Mouse (Mus musculus) spleen, adult 2 months (tissue): ENCODE measurements around the gene Psap.

ENCODE experiments used
- CTCF ChIP-seq: fragments of 200-500 bp; IDR thresholded peaks from 2 replicates; pipeline ENCODE4 v1.5.1; 2011; ENCODE audit warnings: mild to moderate bottlenecking, inconsistent platforms; ENCODE audit not compliant: insufficient read depth, insufficient read length, insufficient replicate concordance; ENCODE audit errors: extremely low read depth
- POLR2A ChIP-seq: fragments of 200-500 bp; IDR thresholded peaks from 2 replicates; pipeline ENCODE4 v1.6.1; 2011; ENCODE audit warnings: low read depth, low read length, inconsistent platforms

GRCm38 (mm10) chr10:60341528-60341927 is 64.1 kb downstream of the Psap start:
- TF ChIP-seq CTCF (no peak), POLR2A (no peak)
